Mouse (Mus musculus) 3T3-L1 (cell line): Measurements from ENCODE around the gene Nectin2.
"Not testable (repeated sequence)": the region's sequence is repeated elsewhere in the genome, so short reads cannot be mapped to it uniquely, and the experiment has no call there.

Source experiments
- DNase-seq: peaks from one replicate; pipeline ENCODE4 v3.0.0-alpha.2; 2015; ENCODE audit warnings: low read depth, low spot score

The Nectin2 gene

DNA sequence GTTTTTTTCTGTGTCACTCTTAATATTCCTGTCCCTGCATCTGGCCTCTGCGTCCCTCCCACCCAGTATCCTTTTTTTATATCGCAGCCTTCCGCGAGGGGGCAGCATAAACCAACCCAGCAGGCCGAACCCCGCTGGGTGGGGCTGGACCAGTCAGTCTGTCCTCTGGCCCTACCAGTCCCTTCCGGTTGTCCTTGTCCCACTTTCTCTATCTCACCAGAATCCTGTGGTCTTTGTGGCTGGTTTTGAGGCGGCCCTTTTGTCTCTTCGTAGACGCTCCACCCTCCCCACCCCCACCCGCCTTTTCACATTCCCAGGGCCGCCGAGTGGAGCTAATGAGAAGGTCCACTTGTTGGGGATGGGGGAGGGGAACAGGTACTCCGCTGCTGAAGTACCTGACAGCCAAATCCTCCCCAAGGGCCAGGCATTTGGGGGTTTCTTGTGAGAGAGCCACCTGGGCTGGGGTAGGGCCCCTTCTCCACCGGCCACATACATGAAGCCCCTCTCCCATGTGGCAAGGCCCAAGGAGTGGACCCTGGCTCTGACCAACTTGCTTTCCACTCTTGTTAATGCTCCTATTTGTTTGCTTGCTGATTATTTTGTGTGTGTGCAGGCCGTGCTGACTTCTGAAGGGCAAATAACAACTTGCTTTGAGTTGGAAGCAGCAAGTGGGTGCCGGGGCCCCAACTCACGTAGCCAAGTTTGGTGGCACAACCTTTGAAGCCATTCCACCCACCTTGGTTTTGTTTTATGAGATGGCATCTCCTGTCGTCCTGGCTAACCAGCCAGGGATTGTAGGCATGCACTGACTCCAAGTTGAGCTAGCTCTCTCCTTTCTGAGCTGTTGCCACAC is at the start of gene Nectin2:
TSS of gene Nectin2 (minus strand) at position 267 of the 853 bp plus-strand sequence.
- DNase-seq: peak; percentile 89

DNA sequence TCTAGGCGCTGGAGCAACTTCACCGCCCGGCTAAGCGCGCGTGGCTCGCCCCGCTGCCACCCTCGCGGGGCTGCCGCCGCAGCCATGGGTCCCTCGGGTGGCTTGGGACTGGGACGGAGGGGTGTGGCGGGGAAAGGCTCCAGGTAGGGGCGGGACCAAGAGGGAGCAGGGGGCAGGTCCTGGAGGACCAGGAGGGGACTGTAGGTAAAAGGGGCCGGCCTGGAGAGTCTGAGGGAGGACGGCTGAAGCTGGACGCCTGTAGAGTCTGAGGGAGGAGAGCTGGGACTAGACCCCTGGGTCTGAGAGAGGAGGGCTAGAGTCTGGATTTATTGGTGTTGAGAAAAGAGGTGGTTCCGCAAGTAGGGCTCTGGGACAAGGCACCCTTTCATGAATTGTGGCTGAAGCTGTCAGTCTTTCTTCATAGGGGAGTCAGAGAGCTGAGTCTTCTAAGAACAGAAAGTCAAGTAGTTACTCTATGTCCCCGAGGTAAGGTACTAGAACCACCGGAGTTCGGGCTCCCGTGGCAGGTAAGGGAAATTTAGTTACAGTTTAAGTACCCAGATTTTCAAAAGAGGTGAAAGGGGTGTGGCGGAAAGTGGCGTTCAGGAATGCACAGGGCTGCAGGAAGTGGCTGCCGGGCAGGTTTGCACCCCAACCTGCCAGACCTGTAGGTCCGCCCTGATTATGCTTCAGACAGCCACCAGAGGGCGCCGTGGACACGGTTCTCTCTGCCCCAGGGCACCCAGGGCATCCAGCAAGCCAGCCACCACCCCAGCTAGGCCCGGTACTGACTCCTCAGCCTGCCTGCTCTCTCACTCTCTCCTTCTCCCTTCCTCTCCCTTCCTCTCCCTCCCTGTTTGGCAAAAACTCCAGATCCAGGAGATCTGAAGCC is 46.7 kb upstream of the Nectin2 start, which contains the start of gene Cblc:
TSS of gene Cblc (minus strand) at position 113 of the 892 bp plus-strand sequence.
- DNase-seq: peak; percentile 82

DNA sequence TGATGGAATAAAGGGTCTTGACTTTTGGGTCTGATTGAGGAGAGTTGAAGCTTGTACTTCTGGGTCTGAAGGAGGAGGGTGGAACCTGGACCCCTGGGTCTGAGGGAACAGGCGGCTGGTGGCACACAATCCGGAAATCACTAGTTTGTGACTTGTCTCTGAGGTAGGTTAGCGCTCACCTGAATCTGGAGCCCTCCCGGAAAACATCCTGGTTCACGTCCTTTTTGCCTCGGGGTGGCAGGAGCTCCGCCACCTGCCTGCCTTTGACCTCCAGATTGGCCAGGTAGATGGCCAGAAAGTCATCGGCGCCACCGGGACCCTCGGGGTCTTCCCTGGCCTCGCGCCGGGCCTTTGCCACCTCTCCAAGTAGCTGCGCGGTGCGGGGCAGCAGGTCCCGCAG is 46.0 kb upstream of the Nectin2 start:
- no peak for DNase-seq

DNA sequence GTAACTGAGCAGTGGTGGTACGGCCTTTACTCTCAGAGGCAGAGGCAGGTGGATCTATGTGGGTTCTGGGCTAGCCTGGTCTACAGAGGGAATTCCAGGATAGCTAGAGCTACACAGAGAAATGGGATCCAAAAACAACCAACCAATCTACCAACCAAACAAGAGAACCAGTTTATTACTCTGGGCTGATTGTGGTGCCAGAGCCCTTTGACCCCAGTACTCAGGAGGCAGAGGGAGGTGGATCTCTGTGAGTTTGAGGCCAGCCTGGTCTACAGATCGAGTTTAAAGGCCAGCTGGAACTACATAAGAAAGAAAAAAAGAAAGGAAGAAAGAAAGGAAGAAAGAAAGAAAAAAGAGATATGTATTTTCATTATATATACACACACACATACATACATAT is 45.0 kb upstream of the Nectin2 start:
- DNase-seq: no peak

DNA sequence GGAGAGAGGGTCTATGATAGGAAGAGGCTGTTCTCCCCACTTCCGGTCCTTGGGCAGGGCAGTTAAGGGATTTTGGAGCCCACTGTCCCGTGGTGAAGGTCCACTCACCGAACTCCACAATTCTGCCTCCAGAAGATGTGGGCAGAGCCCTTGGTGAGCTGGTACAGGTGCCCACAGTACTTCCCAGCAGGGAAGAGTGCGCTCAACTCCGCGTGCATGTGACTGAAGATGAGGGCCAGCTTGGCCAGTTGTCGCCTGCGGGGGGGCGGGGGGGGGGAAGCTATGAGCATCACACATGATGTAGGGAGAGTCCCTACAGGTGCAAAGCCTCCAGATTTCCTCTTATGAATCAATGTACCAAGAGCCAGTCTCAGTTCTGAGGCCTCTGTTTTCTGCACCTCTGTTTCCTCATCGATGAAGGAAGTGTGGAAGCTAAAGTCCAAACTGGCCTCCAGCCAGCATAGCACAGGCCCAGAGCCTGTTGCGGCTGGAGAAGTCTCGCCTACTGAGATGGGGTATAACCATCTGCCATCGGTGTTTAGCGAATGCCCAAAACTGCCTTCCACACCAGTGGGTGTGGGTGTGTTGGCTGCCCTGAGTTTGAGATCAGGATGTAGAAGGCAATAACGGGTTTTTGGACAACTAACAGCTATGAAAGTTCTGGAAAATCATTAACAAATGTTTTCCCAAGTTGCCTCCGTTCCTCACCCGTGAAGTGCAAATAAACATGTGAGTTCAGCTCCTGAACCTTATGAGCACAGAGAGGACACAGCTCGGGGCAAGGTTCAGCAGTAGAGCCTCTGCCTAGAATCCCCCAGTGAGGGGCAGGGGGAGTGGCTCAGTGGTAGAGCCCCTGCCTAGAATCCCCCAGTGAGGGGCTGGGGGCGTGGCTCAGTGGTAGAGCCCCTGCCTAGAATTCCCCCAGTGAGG is 42.7 kb upstream of the Nectin2 start:
- DNase-seq: no peak

DNA sequence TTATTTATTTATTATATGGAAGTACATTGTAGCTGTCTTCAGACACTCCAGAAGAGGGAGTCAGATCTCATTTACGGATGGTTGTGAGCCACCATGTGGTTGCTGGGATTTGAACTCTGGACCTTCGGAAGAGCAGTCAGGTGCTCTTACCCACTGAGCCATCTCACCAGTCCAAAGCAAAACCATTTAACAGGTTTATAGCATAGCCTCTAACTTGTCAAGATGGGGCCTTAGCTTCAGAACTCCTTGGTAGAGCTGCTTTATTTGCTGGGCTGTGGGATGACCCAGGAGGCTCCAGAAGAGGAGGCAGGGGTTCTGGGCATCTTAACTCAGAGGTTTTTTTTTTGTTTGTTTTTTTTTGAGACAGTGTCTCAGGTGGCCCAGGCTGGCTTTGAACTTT is 41.2 kb upstream of the Nectin2 start:
- not testable (repeated sequence) for DNase-seq

DNA sequence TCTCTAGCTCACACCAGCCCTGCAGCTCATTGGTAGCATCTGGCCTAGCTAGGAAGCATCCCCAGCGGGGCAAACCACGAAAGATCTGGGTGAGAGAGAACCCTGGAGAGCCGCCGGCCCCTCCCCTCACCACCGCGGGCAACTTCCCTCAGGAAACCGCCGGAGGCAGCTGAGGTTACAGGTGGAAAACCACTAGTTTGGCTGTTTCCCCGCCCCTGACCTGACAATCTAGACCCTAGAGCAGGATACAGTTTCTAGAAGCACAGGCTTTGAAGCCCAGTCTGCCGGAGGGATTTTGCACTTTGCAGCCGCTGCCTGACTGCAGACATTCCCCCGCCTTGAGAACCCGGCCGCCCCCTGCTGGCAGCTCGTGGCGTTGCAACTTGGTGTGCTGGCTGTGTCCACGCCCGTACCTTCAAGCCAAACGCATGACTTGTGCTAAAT is 39.6 kb upstream of the Nectin2 start:
- peak; percentile 74 for DNase-seq

DNA sequence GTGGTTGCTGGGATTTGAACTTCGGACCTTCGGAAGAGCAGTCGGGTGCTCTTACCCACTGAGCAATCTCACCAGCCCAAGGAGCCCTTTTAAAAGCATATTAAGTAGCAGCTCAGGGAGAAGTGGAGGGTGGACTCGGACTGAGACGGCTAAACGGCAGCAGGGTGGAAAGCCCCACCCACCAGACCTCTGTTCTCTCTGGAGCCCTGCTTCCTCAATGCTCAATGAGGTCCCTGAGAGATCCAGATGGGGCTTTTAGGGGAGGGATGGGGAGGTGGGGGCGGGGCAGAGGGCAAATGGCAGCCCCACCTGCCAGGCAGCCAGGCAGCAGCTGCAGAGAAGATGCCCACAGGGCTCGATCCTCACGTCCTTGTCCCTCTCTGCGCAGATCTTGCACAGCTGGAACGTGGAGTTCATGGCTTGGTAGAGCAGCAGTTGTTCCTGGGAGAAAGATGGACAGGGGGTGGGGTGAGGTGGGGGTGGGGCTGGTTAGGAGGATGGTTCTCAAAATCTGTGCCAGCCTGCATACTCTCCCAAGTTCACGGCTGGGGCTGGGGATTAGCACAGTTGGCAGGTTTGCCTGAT is 35.7 kb upstream of the Nectin2 start:
- DNase-seq: no peak

DNA sequence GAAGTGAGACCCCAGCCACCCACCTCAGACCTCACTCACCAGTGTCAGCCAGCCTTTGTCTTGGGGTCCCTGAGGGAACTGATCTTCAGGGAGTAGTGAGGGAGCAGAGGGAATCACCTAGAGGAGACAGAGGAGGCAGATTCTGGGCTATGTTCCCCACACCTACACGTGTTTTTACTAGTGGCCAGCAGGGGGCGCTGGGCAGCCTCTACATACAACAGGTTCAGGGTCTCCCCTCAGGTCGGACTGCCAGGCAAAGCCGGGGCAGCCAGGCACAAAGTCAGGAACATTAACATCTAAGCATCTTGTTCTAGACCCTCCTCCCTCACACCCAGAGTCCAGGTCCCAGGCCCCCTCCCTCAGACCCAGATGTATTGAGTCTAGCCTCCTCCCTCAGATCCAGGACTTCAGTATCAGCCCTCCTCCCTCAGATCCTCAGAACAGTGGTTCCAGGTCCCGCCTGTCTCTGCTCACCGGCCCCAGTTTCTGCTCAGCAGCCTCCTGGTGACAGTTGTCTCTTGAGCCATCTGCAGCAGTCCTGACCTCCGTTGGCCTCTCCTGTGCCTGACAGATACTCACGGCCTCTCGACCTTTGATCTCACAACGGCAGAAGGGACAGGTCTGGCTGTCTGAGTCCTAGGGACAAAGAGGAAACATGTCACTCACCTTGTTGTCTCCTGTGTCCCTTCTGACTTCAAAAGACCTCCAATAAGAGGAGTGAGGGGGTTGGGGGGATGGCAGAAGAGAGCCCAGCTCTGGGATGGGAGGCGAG is 34.7 kb upstream of the Nectin2 start:
- no peak for DNase-seq

DNA sequence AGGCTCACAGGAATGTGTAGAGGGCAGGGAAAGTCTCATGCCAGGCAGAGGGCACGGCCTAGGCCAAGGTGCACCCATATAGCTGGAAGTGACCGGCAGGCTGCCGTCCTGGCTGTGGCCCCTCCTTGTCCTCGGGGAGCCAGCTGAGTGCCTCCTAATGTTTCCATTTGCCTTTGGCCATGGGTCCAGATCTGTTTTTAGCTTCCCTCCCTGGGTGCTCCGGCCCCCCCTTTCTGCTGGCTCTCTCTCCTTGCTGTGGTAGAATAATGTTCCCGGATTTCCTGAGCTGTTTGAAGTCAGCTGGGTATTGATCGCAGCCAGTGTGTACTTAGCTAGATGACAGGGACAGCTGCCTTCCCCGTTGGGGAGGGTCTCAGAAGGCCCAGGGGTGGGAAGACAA is 33.3 kb upstream of the Nectin2 start:
- DNase-seq: no peak

DNA sequence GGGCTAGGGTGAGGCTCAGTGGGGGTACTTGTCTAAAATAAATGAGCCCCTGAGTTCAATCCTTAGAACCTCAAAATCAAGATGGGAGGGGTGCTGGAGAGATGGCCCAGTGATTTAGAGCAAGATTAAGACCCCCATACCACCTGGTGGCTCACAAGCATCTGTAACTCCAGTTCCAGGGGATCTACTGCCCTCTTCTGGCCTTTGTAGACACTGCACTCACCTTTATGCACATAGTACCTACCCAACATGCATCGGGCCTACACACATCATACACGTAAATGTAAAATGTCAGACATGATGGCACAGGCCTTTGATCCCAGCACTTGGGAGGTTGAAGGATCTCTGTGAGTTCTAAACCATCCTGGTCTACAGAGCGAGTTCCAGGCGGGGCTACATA is 32.4 kb upstream of the Nectin2 start:
- peak; percentile 23 for DNase-seq

- DNase-seq: no peak
These were observed 31.5 kb upstream of the Nectin2 start for GRCm38 (mm10) chr7:19781741-19782140.

DNA sequence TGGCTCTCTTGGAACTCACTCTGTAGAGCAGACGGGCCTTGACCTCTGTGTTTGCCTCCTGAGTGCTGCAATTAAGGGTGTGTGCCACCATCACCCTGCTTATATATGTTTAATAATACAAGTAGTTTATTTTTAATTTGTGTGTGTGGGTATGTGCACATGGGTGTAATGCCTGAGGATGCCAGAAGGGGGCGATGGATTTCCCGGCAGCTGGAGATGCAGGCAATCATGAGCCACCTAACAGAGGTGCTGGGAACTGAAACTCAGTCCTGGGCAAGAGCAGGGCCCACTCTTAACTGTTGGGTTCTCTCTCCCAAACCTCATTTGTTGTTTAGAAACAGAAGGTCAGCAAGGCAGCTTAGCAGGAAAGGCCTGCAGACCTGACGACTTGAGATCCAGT is 29.6 kb upstream of the Nectin2 start:
- no peak for DNase-seq

GRCm38 (mm10) chr7:19778645-19779044 is 28.4 kb upstream of the Nectin2 start:
- no peak for DNase-seq

DNA sequence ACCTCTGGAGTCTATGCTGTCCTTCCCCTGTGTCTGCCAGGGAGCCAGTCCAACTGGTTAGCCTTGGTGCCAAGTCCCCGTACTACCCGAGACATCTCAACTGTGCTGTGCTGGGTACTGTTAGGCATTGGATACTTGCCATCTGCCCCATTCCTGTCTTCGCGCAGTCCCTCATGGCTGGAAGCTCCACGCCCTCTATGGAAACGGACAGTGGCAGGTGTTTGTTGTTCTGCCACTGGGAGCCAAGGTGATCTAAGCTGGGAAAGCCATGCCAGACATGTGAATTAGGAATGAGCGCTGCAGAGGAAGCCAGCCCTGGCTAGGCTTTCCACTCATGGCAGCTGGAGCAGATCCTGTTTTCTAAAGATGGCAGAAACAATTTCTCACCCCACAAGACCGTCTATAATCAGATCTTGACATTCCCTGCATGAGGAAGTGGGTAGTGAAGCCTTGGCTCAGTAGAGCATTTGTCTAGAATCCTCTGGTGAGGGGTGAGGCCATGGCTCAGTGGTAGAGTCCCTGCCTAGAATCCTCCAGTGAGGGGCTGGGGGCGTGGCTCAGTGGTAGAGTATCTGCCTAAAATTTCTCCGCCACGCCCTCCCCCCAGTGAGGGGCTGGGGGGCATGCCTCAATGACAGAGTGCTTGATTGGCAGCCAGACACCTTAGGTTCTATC is 26.9 kb upstream of the Nectin2 start:
- DNase-seq: no peak

DNA sequence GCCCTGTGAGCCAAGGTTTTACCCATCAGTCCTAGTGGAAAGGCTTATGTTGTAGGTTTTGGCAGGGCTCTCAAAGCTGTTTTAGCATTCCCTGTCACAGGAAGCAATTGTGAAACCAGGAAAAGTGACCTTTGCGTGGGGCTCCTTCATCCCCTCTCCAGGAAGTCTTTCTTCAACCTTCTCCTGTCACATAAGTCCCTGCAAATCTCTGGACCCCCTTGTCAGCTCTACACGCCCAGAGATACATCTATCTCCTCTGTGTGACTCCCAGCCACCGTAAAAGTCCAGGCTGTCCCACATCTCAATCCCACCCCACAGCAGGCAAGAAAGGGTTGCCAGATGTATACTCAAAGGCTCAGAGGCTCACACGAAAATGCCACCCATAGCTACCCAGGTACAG is 21.4 kb upstream of the Nectin2 start:
- no peak for DNase-seq

DNA sequence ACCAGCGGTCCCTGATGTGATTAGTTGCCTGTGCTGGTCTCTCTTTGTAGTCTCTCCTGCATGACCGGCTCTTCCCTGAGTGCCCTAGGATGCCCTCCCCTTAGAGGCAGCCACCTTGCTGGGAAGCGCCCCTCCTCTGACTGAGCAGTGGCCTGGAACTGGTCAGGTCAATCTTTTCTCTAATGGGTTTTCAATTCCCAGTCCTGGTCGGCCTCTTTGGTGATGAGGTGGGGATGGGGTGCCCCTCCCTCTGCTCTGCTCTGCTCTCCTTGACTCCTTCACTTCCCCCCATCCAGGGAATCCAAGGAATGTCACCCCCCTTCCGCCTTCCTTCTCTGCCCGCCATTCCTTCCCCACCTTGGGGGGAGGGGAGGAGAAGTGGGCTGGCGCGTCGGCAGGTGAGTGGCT is 20.7 kb upstream of the Nectin2 start, which contains the start of gene Bcam:
TSS of gene Bcam (minus strand) at position 33 of the 408 bp plus-strand sequence.
- no peak for DNase-seq

DNA sequence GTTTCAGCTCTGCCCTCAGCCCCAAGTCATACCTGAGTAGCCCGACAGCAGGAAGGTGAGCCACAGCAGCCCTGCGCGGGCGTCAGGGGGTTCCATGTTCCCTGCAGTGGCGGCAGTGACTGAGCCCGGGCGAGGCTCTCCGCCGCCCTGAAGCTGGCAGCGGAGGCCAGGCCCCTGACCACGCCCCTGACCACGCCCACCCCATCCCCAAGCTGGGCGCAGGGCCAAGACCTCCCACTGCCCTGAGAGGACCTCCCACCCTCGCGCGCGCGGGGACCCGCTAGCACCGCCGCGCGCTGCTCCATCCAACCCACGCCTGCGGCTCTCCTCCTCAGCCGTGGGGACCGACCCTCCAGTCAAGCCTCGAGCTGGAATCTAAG is 20.1 kb upstream of the Nectin2 start:
- no peak for DNase-seq
